Mouse (Mus musculus): ENCODE results near the gene Atad1.
"Not testable (repeated sequence)": the region's sequence is repeated elsewhere in the genome, so short reads cannot be mapped to it uniquely, and the experiment has no call there.

The Atad1 gene
- long read RNA-seq, experiment 1, transcript Atad1-203 (10 exons, 3,771 nt), result major isoform, 49 of 64 reads
- long read RNA-seq, experiment 1, partial matches to known transcripts, result 7 of 64 reads
- long read RNA-seq, experiment 1, other reads (novel, unspliced or antisense), result 7 of 64 reads
- long read RNA-seq, experiment 2, transcript Atad1-203 (10 exons, 3,771 nt), result major isoform, 56 of 67 reads
- long read RNA-seq, experiment 2, partial matches to known transcripts, result 7 of 67 reads
- long read RNA-seq, experiment 2, other reads (novel, unspliced or antisense), result 3 of 67 reads

DNA sequence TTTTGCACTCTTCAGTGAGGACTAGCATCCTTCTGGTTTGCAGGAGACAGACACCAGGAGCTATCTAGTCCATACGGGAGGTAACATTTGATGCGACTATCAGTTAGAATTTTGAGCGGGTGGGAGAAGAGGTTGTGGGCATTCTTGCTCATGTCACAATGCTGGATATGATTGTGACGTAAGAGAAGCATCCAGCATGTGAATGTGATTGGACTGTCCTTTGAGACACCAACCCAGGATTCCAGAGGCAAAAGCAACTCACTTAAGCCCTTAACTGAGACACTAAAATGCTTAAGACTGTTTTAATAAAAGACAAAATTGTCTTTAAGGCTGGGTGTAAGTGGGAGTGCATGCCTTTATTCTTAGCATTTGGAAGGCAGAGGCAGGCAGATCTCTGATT, at the start of gene Atad1:
Gene Atad1, minus strand, starts transcription at position 101 of the 400 bp plus-strand sequence.
- intact Hi-C loops (cut with DNase I), result no loop called here

DNA sequence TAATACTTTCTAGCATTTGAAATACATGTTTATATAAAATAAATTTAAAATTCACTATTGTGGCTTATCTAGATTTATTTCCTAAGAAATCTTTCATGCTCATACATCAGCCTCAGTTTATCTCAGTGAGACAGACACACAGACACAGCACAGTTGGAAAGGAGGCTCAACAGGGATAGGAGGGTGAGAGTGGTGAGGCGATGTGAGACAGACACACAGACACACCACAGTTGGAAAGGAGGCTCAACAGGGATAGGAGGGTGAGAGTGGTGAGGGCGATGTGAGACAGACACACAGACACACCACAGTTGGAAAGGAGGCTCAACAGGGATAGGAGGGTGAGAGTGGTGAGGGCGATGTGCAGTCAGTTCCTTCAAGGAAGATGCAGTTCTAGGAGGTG, 48.4 kb upstream of the Atad1 start:
- intact Hi-C loops (cut with DNase I), result not testable (repeated sequence)

DNA sequence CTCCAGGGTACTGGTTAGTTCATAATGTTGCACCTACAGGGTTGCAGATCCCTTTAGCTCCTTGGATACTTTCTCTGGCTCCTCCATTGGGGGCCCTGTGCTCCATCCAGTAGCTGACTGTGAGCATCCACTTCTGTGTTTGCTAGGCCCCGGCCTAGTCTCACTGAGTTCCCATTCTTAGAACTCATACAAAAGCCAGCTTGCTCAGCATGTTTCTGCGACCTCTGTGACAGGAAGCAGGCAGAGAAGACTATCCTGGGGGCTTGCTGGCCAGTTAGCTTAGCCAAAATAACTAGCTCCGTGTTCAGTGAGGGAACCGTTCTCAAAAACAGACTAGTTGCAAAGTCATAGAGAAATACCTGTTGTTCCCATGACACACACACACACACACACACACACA, 47.8 kb upstream of the Atad1 start:
- intact Hi-C loops (cut with DNase I), result not testable (repeated sequence)

DNA sequence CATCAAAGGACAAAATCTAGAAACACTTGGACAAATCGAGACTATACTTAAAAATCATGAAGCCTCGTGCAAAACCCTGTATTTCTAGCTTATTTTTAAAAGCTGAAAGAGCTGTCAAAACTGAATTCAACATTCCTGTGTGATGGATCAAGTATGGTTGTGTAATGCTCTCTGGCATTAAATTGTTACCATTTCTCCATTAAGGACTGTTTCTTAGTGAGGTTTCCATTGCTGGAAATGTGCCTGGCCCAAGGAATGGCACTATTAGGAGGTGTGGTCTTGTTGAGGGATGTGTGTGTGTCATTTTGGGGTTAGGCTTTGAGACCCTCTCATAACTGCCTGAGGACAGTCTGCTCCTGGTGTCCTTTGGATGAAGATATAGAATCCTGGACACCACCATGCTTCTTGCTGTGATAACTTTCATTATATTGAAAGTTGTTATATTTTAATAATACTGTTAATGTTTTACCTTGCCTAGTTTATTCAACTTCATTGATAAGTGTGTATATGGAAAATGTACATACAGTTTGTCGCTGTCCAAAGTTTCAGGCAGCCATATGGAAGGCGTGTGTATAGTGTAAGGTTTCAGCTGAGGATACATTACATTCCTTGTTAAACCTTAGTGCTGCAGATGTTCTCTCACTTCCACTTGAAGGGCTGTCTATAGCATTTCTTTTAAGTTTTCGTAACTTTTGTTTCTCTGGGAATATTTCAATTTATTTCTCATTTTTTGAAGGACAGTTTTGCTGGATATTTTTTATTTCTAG, 41.9 kb upstream of the Atad1 start:
- intact Hi-C loops (cut with DNase I), result no loop called here

DNA sequence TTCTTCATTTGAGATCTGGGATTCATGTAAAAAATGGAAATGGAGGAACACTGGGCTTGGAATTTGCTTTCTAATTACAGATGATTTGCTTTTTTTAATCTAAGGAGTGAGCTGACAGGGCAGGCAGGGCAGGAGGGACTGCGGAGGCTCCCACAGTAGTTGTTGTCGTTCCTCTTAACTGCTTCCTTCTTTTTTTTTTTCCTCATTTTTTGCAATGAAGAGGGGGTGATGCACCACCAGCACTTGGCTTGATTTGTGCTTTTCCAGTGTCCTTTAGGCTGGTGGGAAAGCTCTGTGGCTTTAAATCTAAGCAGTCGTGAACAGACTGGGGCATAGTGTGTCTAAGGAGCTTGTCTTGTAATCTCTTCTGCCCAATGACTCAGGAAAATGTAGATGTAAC, 39.5 kb upstream of the Atad1 start:
- intact Hi-C loops (cut with DNase I), result no loop called here

- intact Hi-C loops (cut with DNase I), result no loop called here
These were observed 38.8 kb upstream of the Atad1 start for GRCm38 (mm10) chr19:32778411-32778810.

- intact Hi-C loops (cut with DNase I), result no loop called here
These were observed 22.9 kb upstream of the Atad1 start for GRCm38 (mm10) chr19:32762493-32762892.

- intact Hi-C loops (cut with DNase I), result no loop called here
These were observed 21.6 kb upstream of the Atad1 start for GRCm38 (mm10) chr19:32761162-32761561.

- intact Hi-C loops (cut with DNase I), result no loop called here
These were observed 20.9 kb upstream of the Atad1 start for GRCm38 (mm10) chr19:32760499-32760898.

DNA sequence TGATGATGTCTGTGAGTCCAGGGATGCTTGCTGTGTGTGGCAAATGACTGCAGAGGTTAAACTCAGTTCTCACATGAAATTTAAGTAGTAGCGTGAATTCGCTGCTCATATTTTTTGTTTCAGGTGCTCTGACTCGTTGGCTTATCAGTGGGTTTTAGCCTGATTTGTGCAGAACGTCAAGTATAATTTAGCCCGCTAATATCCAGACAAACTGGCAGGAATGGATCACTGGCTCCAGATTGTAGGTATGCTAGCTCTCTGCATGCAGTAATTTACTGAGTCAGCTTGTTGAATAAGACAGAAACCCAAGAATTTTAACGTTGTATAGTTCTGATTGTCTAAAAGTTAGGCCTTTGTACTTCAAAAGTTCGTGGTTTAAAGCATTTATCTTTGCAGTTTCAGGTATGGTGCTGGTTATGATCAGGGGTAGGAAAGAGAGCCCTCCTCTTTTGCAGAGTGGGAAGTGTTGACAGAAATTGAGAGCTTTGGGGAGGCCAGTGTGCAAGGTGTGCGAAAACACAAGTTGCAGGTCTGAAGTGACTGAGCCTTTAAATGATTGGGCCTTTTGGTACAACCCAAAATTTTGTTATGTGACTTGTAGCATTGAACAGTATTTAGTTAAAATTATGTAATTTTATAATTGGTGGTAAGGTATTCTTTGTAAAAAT, 19.9 kb upstream of the Atad1 start:
- intact Hi-C loops (cut with DNase I), result loop anchor here (5.0 kb wide), 3 partner anchors 38 to 193 kb away; no protein-coding TSS in a partner anchor

GRCm38 (mm10) chr19:32758793-32759161, 19.2 kb upstream of the Atad1 start:
- intact Hi-C loops (cut with DNase I), result loop anchor here (5.0 kb wide), 3 partner anchors 39 to 194 kb away; no protein-coding TSS in a partner anchor

- intact Hi-C loops (cut with DNase I), result loop anchor here (2.0 to 5.0 kb wide), 4 partner anchors 39 to 469 kb away; no protein-coding TSS in a partner anchor
These were observed 18.5 kb upstream of the Atad1 start for GRCm38 (mm10) chr19:32757831-32758792.

DNA sequence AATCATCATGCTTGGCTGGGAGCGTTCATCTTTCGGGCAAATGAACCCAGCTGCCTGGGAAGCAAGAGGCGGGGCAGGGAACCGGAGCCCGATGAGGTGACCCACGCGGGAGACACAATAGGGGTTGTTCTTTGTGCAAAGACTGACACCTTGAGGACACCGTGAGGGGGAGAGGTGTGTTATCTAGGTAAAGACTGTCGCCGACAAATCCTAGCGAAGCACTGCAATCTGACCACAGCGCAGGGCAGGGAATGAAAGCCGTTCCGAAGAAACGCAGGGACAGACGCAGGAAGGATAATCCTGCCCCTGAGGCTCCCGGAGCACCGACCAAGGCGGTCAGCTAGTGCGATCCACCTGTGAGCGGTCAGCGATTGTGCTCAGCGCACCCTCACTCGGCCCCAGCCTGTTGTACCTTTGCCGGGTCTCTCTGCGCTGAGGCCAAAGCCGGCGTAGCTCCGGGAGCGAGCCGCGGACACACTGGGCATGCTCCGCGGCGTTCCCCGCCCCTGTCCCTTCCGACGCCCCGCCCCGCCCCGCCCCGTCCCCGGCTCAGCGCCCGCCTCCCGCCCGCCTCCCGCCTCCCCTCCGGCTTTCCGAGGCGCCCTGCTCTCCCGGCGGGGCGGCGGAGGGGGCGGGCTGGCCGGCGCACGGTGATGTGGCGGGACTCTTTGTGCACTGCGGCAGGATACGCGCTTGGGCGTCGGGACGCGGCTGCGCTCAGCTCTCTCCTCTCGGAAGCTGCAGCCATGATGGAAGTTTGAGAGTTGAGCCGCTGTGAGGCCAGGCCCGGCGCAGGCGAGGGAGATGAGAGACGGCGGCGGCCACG, 17.5 kb upstream of the Atad1 start, which contains the start of gene Pten:
Gene Pten, plus strand, starts transcription at position 598 of the 826 bp plus-strand sequence.
- intact Hi-C loops (cut with DNase I), result loop anchor here (2.0 to 5.0 kb wide), 4 partner anchors 40 to 470 kb away; no protein-coding TSS in a partner anchor

DNA sequence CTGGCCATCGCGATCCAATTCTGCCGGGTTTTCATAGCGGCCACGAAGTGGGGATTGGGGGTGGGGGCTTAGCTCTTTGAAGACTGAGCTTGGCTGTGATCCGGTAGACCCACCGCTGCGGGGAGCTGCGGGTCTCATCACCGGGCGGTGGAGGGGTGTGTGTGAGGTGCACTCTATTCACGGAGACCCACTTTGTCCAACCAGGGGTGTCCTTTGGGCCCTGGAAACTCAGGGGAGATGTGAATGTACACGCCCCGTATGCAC, 17.0 kb upstream of the Atad1 start:
- intact Hi-C loops (cut with DNase I), result loop anchor here (2.0 to 5.0 kb wide), 4 partner anchors 41 to 470 kb away; no protein-coding TSS in a partner anchor

DNA sequence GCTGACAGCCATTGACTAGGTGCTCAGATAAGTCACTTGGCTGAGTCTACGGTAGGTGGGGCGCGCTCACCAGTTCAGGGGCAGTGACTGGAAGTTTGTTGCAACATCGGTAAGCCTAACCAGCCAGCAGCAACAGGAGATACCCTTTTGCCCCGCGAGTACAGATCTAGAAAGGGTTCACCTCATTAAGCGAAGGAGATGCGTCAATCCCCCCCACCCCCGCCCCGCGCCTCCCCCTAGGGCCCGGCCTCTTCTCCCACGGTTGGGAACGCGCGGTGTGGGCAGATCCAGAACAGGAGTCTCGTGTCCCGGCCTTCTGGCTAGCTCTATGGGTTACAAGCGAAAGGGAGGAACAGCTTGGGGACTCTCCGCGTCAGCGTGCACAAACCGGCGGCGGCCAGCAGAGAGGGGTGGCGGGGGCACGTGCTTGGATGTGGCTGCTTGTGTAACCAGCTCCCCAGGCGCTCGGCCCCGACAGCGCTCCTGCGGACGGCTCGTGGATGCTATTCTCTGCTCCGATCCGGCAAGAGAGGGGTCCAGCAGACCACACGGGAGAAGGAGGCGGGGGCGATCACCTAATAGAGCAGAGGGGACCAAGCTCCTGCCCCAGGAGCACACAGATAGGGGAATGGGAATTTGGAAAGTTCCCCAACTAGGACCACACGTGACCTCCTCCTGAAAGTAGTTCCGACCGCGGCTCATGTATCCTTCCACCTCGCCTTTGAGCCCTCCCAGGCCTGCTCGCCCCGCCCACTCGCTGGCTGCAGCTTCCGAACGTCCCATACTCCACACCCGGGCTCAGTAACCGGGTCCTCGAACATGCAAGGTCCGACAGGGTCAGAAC, 16.4 kb upstream of the Atad1 start:
- intact Hi-C loops (cut with DNase I), result loop anchor here (2.0 to 5.0 kb wide), 4 partner anchors 41 to 471 kb away; no protein-coding TSS in a partner anchor

DNA sequence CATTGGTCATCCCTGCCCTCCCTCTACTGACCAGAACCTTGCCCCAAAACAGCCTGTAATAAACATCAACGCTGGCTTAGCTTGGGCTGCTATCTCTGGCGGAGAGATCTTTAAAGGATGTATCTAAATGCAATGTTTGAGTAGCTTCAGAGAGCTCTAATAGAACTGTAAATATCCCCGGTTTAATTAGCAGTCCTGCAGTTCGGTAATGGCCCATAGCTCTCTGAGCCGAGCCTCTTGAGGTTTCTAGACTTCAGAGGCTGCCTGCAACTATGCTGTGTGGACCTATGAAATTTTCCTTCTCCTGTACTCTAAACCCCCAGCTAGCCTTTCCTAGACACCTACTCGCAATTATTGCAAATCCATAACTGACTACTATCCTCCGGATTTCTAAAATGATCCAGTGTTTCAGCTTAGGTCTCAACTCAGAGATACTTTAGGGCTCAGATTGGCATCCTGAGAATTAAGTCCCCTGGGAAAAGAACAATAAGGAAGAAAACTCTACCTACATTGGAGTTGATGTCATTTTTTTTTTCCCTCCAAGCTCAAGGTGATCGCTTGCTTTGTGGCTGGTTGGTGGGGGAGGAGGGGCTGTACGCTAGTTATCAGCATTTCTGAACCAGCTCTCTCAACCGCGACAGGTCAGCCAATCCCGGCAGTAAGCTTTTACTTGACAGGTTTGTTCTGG, 15.7 kb upstream of the Atad1 start:
- intact Hi-C loops (cut with DNase I), result loop anchor here (5.0 kb wide), 3 partner anchors 42 to 197 kb away; no protein-coding TSS in a partner anchor

DNA sequence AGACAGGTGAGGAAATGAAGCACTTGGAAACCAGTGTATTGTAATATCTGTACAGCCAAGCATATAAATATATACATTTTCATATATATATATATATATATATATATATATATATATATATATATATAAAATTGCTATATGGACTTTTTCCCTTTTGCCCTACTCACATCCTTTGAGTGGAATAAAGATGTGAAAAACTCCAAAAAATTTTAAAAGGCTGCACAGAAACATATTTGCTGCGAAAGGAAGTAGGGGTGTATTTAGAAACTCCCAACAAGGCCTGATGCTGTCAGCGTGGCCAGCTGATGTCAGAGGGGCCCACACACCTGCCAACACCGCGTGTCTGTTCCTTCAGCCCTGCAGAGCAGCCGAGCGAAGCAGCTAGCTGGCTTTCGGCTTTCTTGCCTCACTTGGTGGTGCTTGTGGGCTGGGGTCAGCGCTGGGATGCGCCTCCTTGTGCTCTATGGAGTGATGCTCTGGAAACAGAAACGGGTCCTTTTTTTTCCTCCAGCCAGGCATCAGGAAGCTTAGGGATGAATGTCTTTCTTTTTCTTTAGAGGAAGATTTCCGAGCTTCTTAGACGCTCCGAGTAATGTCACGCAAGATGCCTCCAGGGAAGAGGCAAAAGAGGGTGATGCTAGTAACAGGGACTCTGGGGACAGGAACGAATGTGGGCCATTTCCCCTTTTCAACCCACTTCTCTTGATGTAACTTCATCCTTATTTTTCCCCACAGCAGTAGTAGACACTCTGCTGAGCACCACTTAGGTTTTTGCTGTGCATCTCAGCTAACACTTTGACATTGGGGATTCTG, 14.8 kb upstream of the Atad1 start:
- intact Hi-C loops (cut with DNase I), result no loop called here
